Mouse (Mus musculus) olfactory bulb, adult 2 months (tissue): ENCODE measurements at regions not wholly inside any gene's neighbourhood (a gene's known extent, or its start where the extent isn't known, plus 50 kb on each side); places are given as distances from the start of the nearest gene placed in this dataset.

Experiments used
- CTCF ChIP-seq: fragments of 200-500 bp; IDR thresholded peaks from 2 replicates; pipeline ENCODE4 v1.5.1; 2012; ENCODE audit warnings: low read depth, mild to moderate bottlenecking, low read length, moderate library complexity; ENCODE audit not compliant: insufficient read depth
- POLR2A ChIP-seq: fragments of 200-500 bp; IDR thresholded peaks from 2 replicates; pipeline ENCODE4 v1.6.1; 2012; ENCODE audit warnings: mild to moderate bottlenecking, low read depth, low read length, moderate library complexity; ENCODE audit not compliant: insufficient read depth

GRCm38 (mm10) chr3:130878834-130879233 is 148.6 kb upstream of the Rpl34 start:
- no peak for TF ChIP-seq POLR2A
- no peak for TF ChIP-seq CTCF
